Mouse (Mus musculus) limb, embryonic 15.5 days (tissue): ENCODE data around the gene Pum1. TPM values are rescaled to one million over a fixed set of nuclear protein-coding genes. Genes with fewer than 3 reads are reported as not detected.
A peak's percentile ranks its signal among the peaks of the same experiment; 100 is the strongest.
"Not testable (repeated sequence)": the region's sequence is repeated elsewhere in the genome, so short reads cannot be mapped to it uniquely, and the experiment has no call there.

Experiments
- ATAC-seq: fragments of 200-750 bp; cut with Nextera tagmentation; 2 replicates; pipeline ENCODE4 v1.8.0; 2017; ENCODE audit warnings: low read depth, moderate TSS enrichment; ENCODE audit not compliant: insufficient number of reproducible peaks, low FRiP score, low TSS enrichment
- H3K27ac ChIP-seq: fragments of 300-500 bp; sonication (generic); 2 replicates; pipeline ENCODE4 v1.5.1; 2015; ENCODE audit warnings: moderate library complexity, mild to moderate bottlenecking, inconsistent platforms
- H3K27me3 ChIP-seq: fragments of 300-500 bp; sonication (generic); 2 replicates; pipeline ENCODE4 v1.6.1; 2015; ENCODE audit warnings: inconsistent platforms
- H3K36me3 ChIP-seq: fragments of 300-500 bp; sonication (generic); 2 replicates; pipeline ENCODE4 v1.6.1; 2015; ENCODE audit warnings: inconsistent platforms
- H3K4me1 ChIP-seq: fragments of 300-500 bp; sonication (generic); 2 replicates; pipeline ENCODE4 v1.6.1; 2015; ENCODE audit warnings: inconsistent platforms
- H3K4me2 ChIP-seq: fragments of 300-500 bp; sonication (generic); 2 replicates; pipeline ENCODE4 v1.6.1; 2015; ENCODE audit warnings: mild to moderate bottlenecking, inconsistent platforms
- H3K4me3 ChIP-seq: fragments of 300-500 bp; sonication (generic); 2 replicates; pipeline ENCODE4 v1.5.1; 2015; ENCODE audit warnings: mild to moderate bottlenecking, inconsistent platforms
- H3K9ac ChIP-seq: fragments of 300-500 bp; sonication (generic); 2 replicates; pipeline ENCODE4 v1.6.1; 2015; ENCODE audit warnings: inconsistent platforms
- H3K9me3 ChIP-seq: fragments of 300-500 bp; sonication (generic); 2 replicates; pipeline ENCODE4 v1.6.1; 2016; ENCODE audit warnings: inconsistent platforms
- WGBS: fragments of 180-500 bp; shearing (Covaris S2); methylation state at CpG from one replicate; pipeline ENCODE4 v1.1.7; 2015; 5-methylcytosine and 5-hydroxymethylcytosine counted together
- polyA plus RNA-seq: library from polyadenylated mRNA; unstranded; fragments of >200 nt; fragmentation: Nextera tagmentation; extraction: Ambion mirVana; gene quantifications from 2 replicates; pipeline ENCODE4 v1.2.1, GENCODE M21; 2015

Gene Pum1
- polyA plus RNA-seq, 1 experiment from 2014 or later = 79.4 TPM

GRCm38 (mm10) chr4:130657820-130658565 is 5.1 kb upstream of the Pum1 start:
- H3K4me1 ChIP-seq = no peaks in the 10 kb centered on the region

GRCm38 (mm10) chr4:130659470-130659869 is 3.7 kb upstream of the Pum1 start:
- 88% methylated on average over 6 of the region's 6 CpGs for WGBS
- H3K27me3 ChIP-seq = no peaks in the 10 kb centered on the region
- no peak overlapping the region for H3K4me2 ChIP-seq
- H3K36me3 ChIP-seq = no peaks in the 10 kb centered on the region
- no peak overlapping the region for H3K9ac ChIP-seq
- no peak for ATAC-seq
- no peak overlapping the region for H3K27ac ChIP-seq
- no peak overlapping the region for H3K4me3 ChIP-seq
- no peaks in the 10 kb centered on the region for H3K4me1 ChIP-seq
- H3K9me3 ChIP-seq = no peaks in the 10 kb centered on the region

More at GRCm38 (mm10) chr4:130657820-130658565, 5.1 kb upstream of the Pum1 start:
- H3K9me3 ChIP-seq = no peaks in the 10 kb centered on the region
- no peak overlapping the region for H3K4me2 ChIP-seq
- H3K27ac ChIP-seq = no peak overlapping the region
- no peak for ATAC-seq
- no peaks in the 10 kb centered on the region for H3K36me3 ChIP-seq
- H3K9ac ChIP-seq = no peak overlapping the region
- WGBS = 19% methylated on average over 1 of the region's 1 CpGs
- no peaks in the 10 kb centered on the region for H3K27me3 ChIP-seq
- no peak overlapping the region for H3K4me3 ChIP-seq

- Histone ChIP-seq H3K4me3 (no peak overlapping the region), H3K36me3 (no peaks in the 10 kb centered on the region), H3K27me3 (no peaks in the 10 kb centered on the region), H3K9ac (no peak overlapping the region), H3K9me3 (no peaks in the 10 kb centered on the region), H3K27ac (no peak overlapping the region), H3K4me1 (no peaks in the 10 kb centered on the region), H3K4me2 (no peak overlapping the region)
- 76% methylated on average over 2 of the region's 2 CpGs for WGBS
- no peak for ATAC-seq
Measured at GRCm38 (mm10) chr4:130660106-130660505, 3.0 kb upstream of the Pum1 start.

- H3K36me3 ChIP-seq = no peaks in the 10 kb centered on the region
- H3K9me3 ChIP-seq = no peaks in the 10 kb centered on the region
- H3K9ac ChIP-seq = no peak overlapping the region
- H3K4me3 ChIP-seq = no peak overlapping the region
- H3K27me3 ChIP-seq = no peaks in the 10 kb centered on the region
- 0 out of 2 replicates have a peak, but pooled peaks cover 2% of the 10 kb centered on the region for H3K4me1 ChIP-seq
- ATAC-seq = no peak
- no peak overlapping the region for H3K4me2 ChIP-seq
- H3K27ac ChIP-seq = no peak overlapping the region
- WGBS = 92% methylated on average over 3 of the region's 3 CpGs
Measured at GRCm38 (mm10) chr4:130661151-130661550, 2.0 kb upstream of the Pum1 start.

- WGBS = 70% methylated on average over 1 of the region's 1 CpGs
Measured at GRCm38 (mm10) chr4:130662305-130662704, 816 bp upstream of the Pum1 start.

GRCm38 (mm10) chr4:130663810-130664401 is 785 bp downstream of the Pum1 start:
- H3K4me1 ChIP-seq = peaks cover 17% of the 10 kb centered on the region
- H3K4me2 ChIP-seq = peak overlapping the region; percentile 53
- WGBS = under 1% methylated on average over 22 of the region's 22 CpGs
- no peak for ATAC-seq
- peak overlapping the region; percentile 91 for H3K9ac ChIP-seq
- H3K27me3 ChIP-seq = no peaks in the 10 kb centered on the region
- peaks cover 2% of the 10 kb centered on the region; the same call in 1 of the 2 replicates for H3K36me3 ChIP-seq
- peak overlapping the region; percentile 96 for H3K27ac ChIP-seq
- no peaks in the 10 kb centered on the region for H3K9me3 ChIP-seq
- H3K4me3 ChIP-seq = peak overlapping the region; percentile 87

More at GRCm38 (mm10) chr4:130662305-130662704, 816 bp upstream of the Pum1 start:
- not testable (repeated sequence) for H3K9me3 ChIP-seq, H3K27ac ChIP-seq, H3K9ac ChIP-seq, ATAC-seq, H3K36me3 ChIP-seq, H3K4me2 ChIP-seq, H3K4me1 ChIP-seq, H3K27me3 ChIP-seq
- 0 out of 2 replicates have a peak overlapping the region, but pooled peaks have one; percentile 87 for H3K4me3 ChIP-seq

- Histone ChIP-seq H3K36me3 (peaks cover 5% of the 10 kb centered on the region; the same call in 1 of the 2 replicates), H3K4me1 (peaks cover 20% of the 10 kb centered on the region), H3K4me2 (peak overlapping the region; percentile 53), H3K27ac (peak overlapping the region; percentile 96), H3K9me3 (no peaks in the 10 kb centered on the region), H3K27me3 (no peaks in the 10 kb centered on the region), H3K9ac (peak overlapping the region; percentile 91), H3K4me3 (peak overlapping the region; percentile 87)
- ATAC-seq = no peak
- 2% methylated on average over 7 of the region's 7 CpGs for WGBS
Measured at GRCm38 (mm10) chr4:130664414-130665029, 1.4 kb downstream of the Pum1 start.

- Histone ChIP-seq H3K36me3 (peaks cover 5% of the 10 kb centered on the region; the same call in 1 of the 2 replicates), H3K9ac (no peak overlapping the region)
Measured at GRCm38 (mm10) chr4:130665176-130665575, 2.1 kb downstream of the Pum1 start.

GRCm38 (mm10) chr4:130667686-130668085 is 4.6 kb downstream of the Pum1 start:
- Histone ChIP-seq H3K27ac (no peak overlapping the region), H3K9me3 (no peaks in the 10 kb centered on the region), H3K4me2 (no peak overlapping the region), H3K9ac (no peak overlapping the region), H3K27me3 (no peaks in the 10 kb centered on the region), H3K4me3 (no peak overlapping the region), H3K4me1 (peaks cover 26% of the 10 kb centered on the region), H3K36me3 (peaks cover 29% of the 10 kb centered on the region)
- 57% methylated on average over 2 of the region's 2 CpGs for WGBS
- ATAC-seq = no peak

More at GRCm38 (mm10) chr4:130665176-130665575, 2.1 kb downstream of the Pum1 start:
- Histone ChIP-seq H3K4me3 (peak overlapping the region; percentile 87), H3K4me2 (peak overlapping the region; percentile 53), H3K9me3 (no peaks in the 10 kb centered on the region), H3K4me1 (peaks cover 20% of the 10 kb centered on the region), H3K27me3 (no peaks in the 10 kb centered on the region), H3K27ac (no peak overlapping the region)
- ATAC-seq = no peak
- 0% methylated on average over 1 of the region's 1 CpGs for WGBS

- Histone ChIP-seq H3K4me1 (peaks cover 26% of the 10 kb centered on the region), H3K4me3 (no peak overlapping the region), H3K9ac (no peak overlapping the region), H3K4me2 (peak overlapping the region; percentile 7; the same call in 1 of the 2 replicates), H3K27me3 (no peaks in the 10 kb centered on the region), H3K9me3 (no peaks in the 10 kb centered on the region), H3K27ac (no peak overlapping the region), H3K36me3 (peaks cover 38% of the 10 kb centered on the region)
- 54% methylated on average over 2 of the region's 2 CpGs for WGBS
- no peak for ATAC-seq
Measured at GRCm38 (mm10) chr4:130668541-130668940, 5.4 kb downstream of the Pum1 start.

- peaks cover 40% of the 10 kb centered on the region for H3K36me3 ChIP-seq
- no peak for ATAC-seq
- WGBS = 39% methylated on average over 7 of the region's 7 CpGs
Measured at GRCm38 (mm10) chr4:130668991-130669390, 5.9 kb downstream of the Pum1 start.

GRCm38 (mm10) chr4:130670023-130670422 is 6.9 kb downstream of the Pum1 start:
- 78% methylated on average over 5 of the region's 5 CpGs for WGBS
- H3K9me3 ChIP-seq, H3K4me3 ChIP-seq, H3K27me3 ChIP-seq, H3K27ac ChIP-seq, H3K9ac ChIP-seq, H3K4me2 ChIP-seq, ATAC-seq: not testable (repeated sequence)
- Histone ChIP-seq H3K4me1 (peaks cover 26% of the 10 kb centered on the region), H3K36me3 (peaks cover 48% of the 10 kb centered on the region)

More at GRCm38 (mm10) chr4:130668991-130669390, 5.9 kb downstream of the Pum1 start:
- H3K4me2 ChIP-seq = peak overlapping the region; percentile 7; the same call in 1 of the 2 replicates
- peaks cover 26% of the 10 kb centered on the region for H3K4me1 ChIP-seq
- H3K9ac ChIP-seq = no peak overlapping the region
- no peaks in the 10 kb centered on the region for H3K27me3 ChIP-seq
- no peak overlapping the region for H3K27ac ChIP-seq
- no peaks in the 10 kb centered on the region for H3K9me3 ChIP-seq
- no peak overlapping the region for H3K4me3 ChIP-seq
